8 mouse cellular contexts compared by ENCODE assay signal in genomic region chr4:133117556-133118411, GRCm38 (mm10). TPM values are rescaled to one million over a fixed set of nuclear protein-coding genes. Genes with fewer than 3 reads are reported as not detected.
DNase-seq lines count a peak whose midpoint lies in the region; ATAC-seq and TF ChIP-seq lines count a peak whose summit lies in the region.

No protein-coding gene starts in this region.

- DNase-seq in 3134 (ENCODE audit: extremely low read depth, insufficient read length, low spot score) = peak; percentile 82
- peak; percentile 86 for DNase-seq in adrenal gland, postnatal 14 days
- DNase-seq in kidney, postnatal 0 days (ENCODE audit: low spot score) = peak; percentile 95
- DNase-seq in lung, postnatal 25 days (ENCODE audit: low spot score) = peak; percentile 81
- peak; percentile 23 for DNase-seq in retina, postnatal 1 day
- DNase-seq in thymus, adult 2 months = no peak

- no peak for TF ChIP-seq POLR2A in thymus, adult 2 months (IDR thresholded peaks at IDR 0.05; ENCODE audit: control insufficient read depth, extremely low read depth, insufficient read depth, low read length, poor library complexity)

- no peaks in the 10 kb centered on the region for H3K9me3 ChIP-seq in embryonic facial prominence, embryonic 15.5 days (replicated peaks)
- H3K9me3 ChIP-seq in heart, embryonic 14.5 days (ENCODE audit: control insufficient read depth, low read length) = no peaks in the 10 kb centered on the region
- H3K9me3 ChIP-seq in kidney, postnatal 0 days (replicated peaks; ENCODE audit: low read length) = no peaks in the 10 kb centered on the region

- WGBS in embryonic facial prominence, embryonic 15.5 days = 6% methylated on average over 18 of the region's 18 CpGs
- WGBS in heart, embryonic 14.5 days = 17% methylated on average over 18 of the region's 18 CpGs
- WGBS in kidney, postnatal 0 days = 6% methylated on average over 18 of the region's 18 CpGs
- WGBS in thymus, adult 2 months = 69% methylated on average over 18 of the region's 18 CpGs

- H3K4me2 ChIP-seq in embryonic facial prominence, embryonic 15.5 days (replicated peaks) = peak overlapping the region; percentile 40
- H3K4me2 ChIP-seq in heart, embryonic 14.5 days (ENCODE audit: low read length) = peak overlapping the region; percentile 46
- H3K4me2 ChIP-seq in kidney, postnatal 0 days (ENCODE audit: low read length) = peak overlapping the region; percentile 40

- no peak for TF ChIP-seq CTCF in kidney, postnatal 0 days (IDR thresholded peaks at IDR 0.05; ENCODE audit: low read depth)
- no peak for TF ChIP-seq CTCF in thymus, adult 2 months (IDR thresholded peaks at IDR 0.05; ENCODE audit: borderline replicate concordance, control insufficient read depth, extremely low read depth, insufficient read depth, low read length, poor library complexity)

- H3K27ac ChIP-seq in embryonic facial prominence, embryonic 15.5 days (replicated peaks) = peak overlapping the region; percentile 99
- peak overlapping the region; percentile 94 to 96 for H3K27ac ChIP-seq in heart, embryonic 14.5 days (replicated peaks in 1 of 2; ENCODE audit: control insufficient read depth in 1 of 2, insufficient read depth in 1 of 2, low read depth in 2 of 2, low read length in 2 of 2)
- peak overlapping the region; percentile 98 for H3K27ac ChIP-seq in kidney, postnatal 0 days
- H3K27ac ChIP-seq in thymus, adult 2 months (ENCODE audit: control insufficient read depth, insufficient read depth, low read length) = no peak overlapping the region

- H3K36me3 ChIP-seq in embryonic facial prominence, embryonic 15.5 days = no peaks in the 10 kb centered on the region
- H3K36me3 ChIP-seq in heart, embryonic 14.5 days (ENCODE audit: control insufficient read depth, insufficient read depth, low read length) = no peaks in the 10 kb centered on the region
- no peaks in the 10 kb centered on the region for H3K36me3 ChIP-seq in kidney, postnatal 0 days (ENCODE audit: insufficient read depth, low read length)
- H3K36me3 ChIP-seq in thymus, adult 2 months (ENCODE audit: control insufficient read depth, insufficient read depth, low read length) = no peaks in the 10 kb centered on the region

- ATAC-seq in embryonic facial prominence, embryonic 15.5 days (ENCODE audit: insufficient number of reproducible peaks, low FRiP score, low TSS enrichment, low read depth) = peak; percentile 78
- peak; percentile 70 for ATAC-seq in heart, embryonic 14.5 days (ENCODE audit: insufficient number of reproducible peaks, insufficient read depth, low FRiP score, low read depth)
- peak; percentile 78 for ATAC-seq in kidney, postnatal 0 days (replicated peaks; ENCODE audit: low FRiP score, low read depth)

- H3K27me3 ChIP-seq in embryonic facial prominence, embryonic 15.5 days = no peaks in the 10 kb centered on the region
- H3K27me3 ChIP-seq in heart, embryonic 14.5 days (ENCODE audit: control insufficient read depth, insufficient read depth, low read length) = no peaks in the 10 kb centered on the region
- no peaks in the 10 kb centered on the region for H3K27me3 ChIP-seq in kidney, postnatal 0 days (ENCODE audit: insufficient read depth, low read length)
- no peaks in the 10 kb centered on the region for H3K27me3 ChIP-seq in thymus, adult 2 months (ENCODE audit: control insufficient read depth, insufficient read depth, low read length)

- peak overlapping the region; percentile 17 for H3K4me3 ChIP-seq in embryonic facial prominence, embryonic 15.5 days (replicated peaks)
- no peak overlapping the region for H3K4me3 ChIP-seq in heart, embryonic 14.5 days (ENCODE audit: control insufficient read depth in 1 of 2, insufficient read depth in 1 of 2, low read depth in 1 of 2, low read length in 2 of 2)
- H3K4me3 ChIP-seq in kidney, postnatal 0 days (replicated peaks; ENCODE audit: low read depth, low read length) = no peak overlapping the region
- no peak overlapping the region for H3K4me3 ChIP-seq in thymus, adult 2 months (ENCODE audit: control insufficient read depth, insufficient read depth, low read length)

- H3K4me1 ChIP-seq in embryonic facial prominence, embryonic 15.5 days = peaks cover 75% of the 10 kb centered on the region
- H3K4me1 ChIP-seq in heart, embryonic 14.5 days (ENCODE audit: control insufficient read depth in 2 of 2, insufficient read depth in 2 of 2, low read length in 2 of 2) = peaks cover 30 to 40% of the 10 kb centered on the region in 2 experiments
- H3K4me1 ChIP-seq in kidney, postnatal 0 days (replicated peaks; ENCODE audit: insufficient read depth, low read length) = peaks cover 27% of the 10 kb centered on the region
- peaks cover 24% of the 10 kb centered on the region for H3K4me1 ChIP-seq in thymus, adult 2 months (replicated peaks; ENCODE audit: control insufficient read depth, insufficient read depth, low read length)

- H3K9ac ChIP-seq in embryonic facial prominence, embryonic 15.5 days = no peak overlapping the region
- peak overlapping the region; percentile 60 for H3K9ac ChIP-seq in heart, embryonic 14.5 days (ENCODE audit: low read length)
- H3K9ac ChIP-seq in kidney, postnatal 0 days (ENCODE audit: low read depth, low read length) = peak overlapping the region; percentile 44; the same call in 1 of the 2 replicates

RNA-seq across cellular contexts. Expression of gene Wasf2, which starts 12.5 kb away (rescaled TPM):
- 117 and 150 TPM in 2 replicates for total RNA-seq in adrenal gland, postnatal 14 days (2021)
- polyA plus RNA-seq in embryonic facial prominence, embryonic 15.5 days (2015; fragmentation: Nextera tagmentation; extraction: Ambion mirVana) = 116 and 118 TPM in 2 replicates
- polyA plus RNA-seq in heart, embryonic 14.5 days (2014; fragmentation: Nextera tagmentation; extraction: Ambion mirVana) = 50.7 and 68.6 TPM in 2 replicates
- polyA plus RNA-seq in kidney, postnatal 0 days (2015; fragmentation: Nextera tagmentation; extraction: Ambion mirVana) = 98.8 and 113 TPM in 2 replicates
- 163 and 186 TPM in 2 replicates for polyA plus RNA-seq in thymus, adult 2 months (2012; rRNA removed)
